Comparison of ENCODE assay signal across 8 mouse cellular contexts in the genomic region with DNA sequence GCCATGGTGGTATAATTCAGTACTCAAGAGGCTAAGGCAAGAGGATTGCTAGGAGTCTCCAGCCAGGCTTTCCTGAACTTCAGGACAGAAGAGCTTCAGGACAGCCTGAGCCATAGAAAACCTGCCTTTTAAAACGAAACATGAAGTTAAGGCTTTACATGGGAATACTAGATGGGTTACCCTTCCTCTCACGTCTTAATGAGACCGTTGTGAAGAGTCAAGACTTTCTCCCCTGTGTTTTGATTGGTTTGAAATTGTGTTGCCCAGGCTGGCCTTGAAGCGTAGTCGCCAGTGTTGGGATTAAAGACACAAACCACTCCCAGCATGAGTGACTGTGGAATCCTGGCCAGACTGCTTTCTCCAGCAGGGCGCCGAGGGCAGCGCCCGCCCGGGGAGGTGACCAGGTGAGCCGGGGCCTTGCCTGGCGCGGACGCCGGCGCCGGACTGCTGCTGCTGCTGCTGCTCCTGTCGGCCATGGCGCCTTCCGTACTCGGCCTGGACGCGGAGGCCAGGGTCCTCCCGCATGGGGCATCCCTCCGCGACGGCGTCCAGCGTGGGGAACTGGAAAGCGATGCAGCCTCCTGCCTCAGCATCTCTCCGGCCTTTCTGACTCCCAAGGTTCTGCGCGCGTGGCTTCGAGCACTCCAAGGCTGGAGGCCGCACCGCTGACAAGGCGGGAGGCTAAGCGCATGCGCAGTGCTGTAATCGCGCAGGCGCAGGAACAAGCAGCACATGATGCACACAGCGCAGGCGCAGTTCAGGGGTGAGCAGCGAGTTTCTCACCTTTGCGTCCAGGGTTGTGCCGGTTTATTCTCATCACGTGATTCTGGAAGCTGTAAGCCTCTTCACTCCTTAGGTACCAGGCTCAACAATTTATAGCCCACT. TPM values are rescaled to one million over a fixed set of nuclear protein-coding genes. Genes with fewer than 3 reads are reported as not detected.
A peak's percentile ranks its signal among the peaks of the same experiment; 100 is the strongest.
DNase-seq lines count a peak whose midpoint lies in the region; ATAC-seq and TF ChIP-seq lines count a peak whose summit lies in the region.

No protein-coding gene starts in this region.

- peaks cover 32% of the 10 kb centered on the region for H3K79me2 ChIP-seq in myocyte (ENCODE audit: control insufficient read depth, insufficient read depth)

- intact Hi-C loops in heart, postnatal 36 days (cut with DNase I) = no loop called here

- no peak for TF ChIP-seq CTCF in kidney, postnatal 0 days (IDR thresholded peaks at IDR 0.05; ENCODE audit: low read depth)

- peak; percentile 43 for TF ChIP-seq POLR2A in myocyte (IDR thresholded peaks at IDR 0.05; ENCODE audit: insufficient read length, low read depth)

- H3K9me3 ChIP-seq in heart, embryonic 10.5 days = no peaks in the 10 kb centered on the region
- no peaks in the 10 kb centered on the region for H3K9me3 ChIP-seq in kidney, postnatal 0 days (replicated peaks; ENCODE audit: low read length)

- no peak overlapping the region for H3K27ac ChIP-seq in heart, embryonic 10.5 days
- H3K27ac ChIP-seq in kidney, postnatal 0 days = no peak overlapping the region

- peaks cover 26% of the 10 kb centered on the region for H3K4me1 ChIP-seq in heart, embryonic 10.5 days
- peaks cover 2% of the 10 kb centered on the region; the same call in 1 of the 2 replicates for H3K4me1 ChIP-seq in kidney, postnatal 0 days (replicated peaks; ENCODE audit: insufficient read depth, low read length)

- H3K4me2 ChIP-seq in kidney, postnatal 0 days (ENCODE audit: low read length) = no peak overlapping the region
- no peak overlapping the region for H3K4me2 ChIP-seq in myocyte (ENCODE audit: low read depth)

- no peak overlapping the region for H3K9ac ChIP-seq in kidney, postnatal 0 days (ENCODE audit: low read depth, low read length)

- no peak overlapping the region for H3ac ChIP-seq in myocyte (ENCODE audit: control insufficient read depth, insufficient read length)

- peak; percentile 40; the same call in 1 of the 2 replicates for ATAC-seq in kidney, postnatal 0 days (replicated peaks; ENCODE audit: low FRiP score, low read depth)

- WGBS in heart, embryonic 10.5 days = 80% methylated on average over 49 of the region's 49 CpGs
- WGBS in kidney, postnatal 0 days = 87% methylated on average over 49 of the region's 49 CpGs

- peaks cover 74% of the 10 kb centered on the region for H3K36me3 ChIP-seq in heart, embryonic 10.5 days
- H3K36me3 ChIP-seq in kidney, postnatal 0 days (ENCODE audit: insufficient read depth, low read length) = peaks cover 51% of the 10 kb centered on the region
- peaks cover 70% of the 10 kb centered on the region for H3K36me3 ChIP-seq in myocyte (ENCODE audit: control insufficient read depth, insufficient read depth)

- DNase-seq in heart, embryonic 10.5 days (ENCODE audit: low spot score) = peak; percentile 82
- no peak for DNase-seq in heart, postnatal 36 days
- DNase-seq in WW6 (ENCODE audit: low read depth, low spot score) = peak; percentile 86
- DNase-seq in kidney, postnatal 0 days (ENCODE audit: low spot score) = no peak
- DNase-seq in left cerebral cortex, adult 8-10 months (ENCODE audit: low spot score in 2 of 2) = no peak
- no peak for DNase-seq in urinary bladder, adult 2 months (ENCODE audit: low spot score)
- DNase-seq in T-cell, adult 2 months (ENCODE audit: low spot score) = no peak

- H3K4me3 ChIP-seq in heart, embryonic 10.5 days = no peak overlapping the region
- no peak overlapping the region for H3K4me3 ChIP-seq in kidney, postnatal 0 days (replicated peaks; ENCODE audit: low read depth, low read length)
- no peak overlapping the region for H3K4me3 ChIP-seq in myocyte

- H3K27me3 ChIP-seq in heart, embryonic 10.5 days (ENCODE audit: insufficient read depth, poor library complexity, severe bottlenecking) = no peaks in the 10 kb centered on the region
- no peaks in the 10 kb centered on the region for H3K27me3 ChIP-seq in kidney, postnatal 0 days (ENCODE audit: insufficient read depth, low read length)
- H3K27me3 ChIP-seq in myocyte (ENCODE audit: control insufficient read depth, insufficient read depth, insufficient read length) = no peaks in the 10 kb centered on the region

TF ChIP-seq in myocyte, 11 proteins besides CTCF, POLR2A, EP300 and RAD21:
- TF ChIP-seq SRF (IDR thresholded peaks at IDR 0.05; ENCODE audit: control insufficient read depth, insufficient read length, low read depth) (no peak), MAX (IDR thresholded peaks at IDR 0.05; ENCODE audit: low read depth) (no peak), POLR2AphosphoS2 (IDR thresholded peaks at IDR 0.05; ENCODE audit: insufficient read length, low read depth) (peak; percentile 89), MYOG (IDR thresholded peaks at IDR 0.05; ENCODE audit: control insufficient read depth in 1 of 3, insufficient read depth in 1 of 3, insufficient read length in 2 of 3, low read depth in 2 of 3) (no peak)

RNA-seq across cellular contexts. Expression of a gene that starts 0.4 kb away (rescaled TPM):
- polyA plus RNA-seq in heart, embryonic 10.5 days (2016; fragmentation: Nextera tagmentation; extraction: Ambion mirVana) = 0.09 and 0.11 TPM in 2 replicates
- under 1 TPM in 1 of 2 experiments, not detected in 1; 0.14 TPM for total RNA-seq in heart, postnatal 36 days (2021)
- polyA plus RNA-seq in kidney, postnatal 0 days (2015; fragmentation: Nextera tagmentation; extraction: Ambion mirVana) = 0.08 and 0.09 TPM in 2 replicates
- 0.02 TPM for polyA plus RNA-seq in myocyte (2012; fragmentation: generic; extraction: Trizol)
- under 1 TPM; 0.15 to 0.68 (median 0.28) TPM for total RNA-seq in left cerebral cortex, adult 8-10 months (2022)
- 0.03 TPM in 1 of 2 replicates, not detected in the other for polyA plus RNA-seq in urinary bladder, adult 2 months (2012; rRNA removed)

RNA-seq across cellular contexts. Expression of a gene that starts 7.3 kb away (rescaled TPM):
- polyA plus RNA-seq in heart, embryonic 10.5 days (2016; fragmentation: Nextera tagmentation; extraction: Ambion mirVana) = 56.8 and 57.2 TPM in 2 replicates
- 10 to 100 TPM; 92.9 to 93.6 TPM for total RNA-seq in heart, postnatal 36 days (2021)
- 54.6 and 55.0 TPM in 2 replicates for polyA plus RNA-seq in kidney, postnatal 0 days (2015; fragmentation: Nextera tagmentation; extraction: Ambion mirVana)
- 70.5 TPM for polyA plus RNA-seq in myocyte (2012; fragmentation: generic; extraction: Trizol)
- total RNA-seq in left cerebral cortex, adult 8-10 months (2022) = 10 to 100 TPM; 59.9 to 69.8 (median 64.9) TPM
- polyA plus RNA-seq in urinary bladder, adult 2 months (2012; rRNA removed) = 60.8 and 74.4 TPM in 2 replicates

RNA-seq across cellular contexts. Expression of a gene that starts 38.9 kb away (rescaled TPM):
- polyA plus RNA-seq in heart, embryonic 10.5 days (2016; fragmentation: Nextera tagmentation; extraction: Ambion mirVana) = 91.2 and 141 TPM in 2 replicates
- 1,000 to 10,000 TPM; 1,212 to 1,313 TPM for total RNA-seq in heart, postnatal 36 days (2021)
- 280 and 299 TPM in 2 replicates for polyA plus RNA-seq in kidney, postnatal 0 days (2015; fragmentation: Nextera tagmentation; extraction: Ambion mirVana)
- 36.8 TPM for polyA plus RNA-seq in myocyte (2012; fragmentation: generic; extraction: Trizol)
- total RNA-seq in left cerebral cortex, adult 8-10 months (2022) = 10 to 100 TPM; 44.8 to 51.9 (median 48.3) TPM
- 109 and 111 TPM in 2 replicates for polyA plus RNA-seq in urinary bladder, adult 2 months (2012; rRNA removed)

Comparison
In these comparisons a context has a peak if more than half of its experiments do, and no peak if none do; other contexts are left out.
1. DNase-seq: peak in heart, embryonic 10.5 days (single experiment) and WW6 (single experiment); none in heart, postnatal 36 days (0 of 2), kidney, postnatal 0 days (single experiment), left cerebral cortex, adult 8-10 months (0 of 2), urinary bladder, adult 2 months (single experiment) and T-cell, adult 2 months (single experiment).